Mouse (Mus musculus): ENCODE data around the gene Sf3a1.

The Sf3a1 gene

GRCm38 (mm10) chr11:4215061-4215460, 54.9 kb downstream of the Sf3a1 start:
- DNase-seq (ENCODE audit: low read depth, low spot score), result no peak

DNA sequence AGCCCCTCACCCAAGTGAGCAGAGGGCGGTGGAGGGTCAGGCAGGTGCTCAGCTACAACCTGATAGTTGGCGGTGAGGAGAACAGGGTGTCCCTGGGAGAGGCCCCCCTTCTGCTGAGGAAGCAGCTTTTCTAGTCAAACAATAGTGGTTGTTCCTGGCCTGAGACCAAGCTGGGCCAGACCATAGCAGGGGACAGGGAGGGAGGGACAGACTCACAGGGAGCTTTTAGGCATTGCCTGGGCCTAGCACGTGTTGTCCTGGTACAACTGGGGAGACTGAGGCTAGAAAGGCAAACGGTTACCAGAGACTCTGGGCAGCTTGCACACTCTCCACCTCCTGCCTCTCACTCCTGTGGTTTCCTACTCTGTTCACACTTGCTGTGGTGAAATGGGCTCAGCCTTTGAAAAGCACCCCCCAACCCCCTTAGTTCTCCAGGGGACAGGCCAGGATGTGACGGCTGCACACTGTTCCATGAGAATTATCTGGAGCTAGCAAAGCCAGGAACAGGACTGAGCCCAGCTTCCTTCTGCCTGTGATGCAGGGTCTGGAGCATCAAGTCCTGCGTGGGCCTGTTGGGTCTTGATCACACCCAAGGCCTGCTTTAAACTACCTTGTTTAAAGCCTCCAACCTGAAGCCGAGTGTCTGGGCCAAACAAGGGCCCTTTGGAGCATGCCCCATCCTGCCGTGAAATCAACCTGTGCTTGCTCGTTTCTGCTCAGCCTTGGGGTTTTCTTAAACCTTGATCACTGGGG, 56.3 kb downstream of the Sf3a1 start:
- DNase-seq (ENCODE audit: low read depth, low spot score), result no peak

DNA sequence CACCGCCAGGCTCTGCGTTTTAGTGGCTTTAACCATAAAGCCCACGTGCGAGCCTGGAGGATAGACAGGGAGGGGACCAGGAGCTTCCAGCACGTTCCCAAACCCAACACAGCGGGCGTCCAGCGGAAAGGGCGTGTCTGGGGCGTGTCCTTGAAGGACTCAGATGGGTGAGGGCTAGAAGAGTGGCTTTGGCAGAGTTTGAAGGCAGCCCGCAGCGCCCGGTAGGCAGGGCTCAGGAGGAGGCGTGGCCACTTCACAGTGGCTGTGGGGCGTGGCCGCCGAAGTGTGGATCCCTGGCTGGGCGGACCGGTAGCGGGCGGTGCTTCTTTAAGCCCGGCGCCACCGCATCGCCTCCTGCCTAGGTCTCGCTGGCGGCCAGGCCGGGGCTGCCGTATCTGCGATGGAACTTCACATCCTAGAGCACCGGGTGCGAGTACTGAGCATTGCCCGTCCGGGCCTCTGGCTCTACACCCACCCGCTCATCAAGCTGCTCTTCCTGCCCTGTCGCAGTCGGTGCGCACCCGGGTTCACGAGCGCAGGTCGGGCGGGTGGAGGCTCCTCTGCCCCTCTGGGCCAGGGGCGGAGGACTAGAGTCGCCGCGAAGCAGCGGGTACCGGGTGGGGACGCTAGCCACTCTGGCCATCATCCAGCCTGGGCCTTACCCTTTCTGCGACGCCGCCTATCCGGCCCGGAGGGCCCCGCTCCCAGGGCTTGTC, 57.9 kb downstream of the Sf3a1 start, which contains the start of gene Castor1:
Gene Castor1, plus strand, starts transcription at position 312 of the 716 bp plus-strand sequence.
- DNase-seq (ENCODE audit: low read depth, low spot score), result peak; percentile 69

DNA sequence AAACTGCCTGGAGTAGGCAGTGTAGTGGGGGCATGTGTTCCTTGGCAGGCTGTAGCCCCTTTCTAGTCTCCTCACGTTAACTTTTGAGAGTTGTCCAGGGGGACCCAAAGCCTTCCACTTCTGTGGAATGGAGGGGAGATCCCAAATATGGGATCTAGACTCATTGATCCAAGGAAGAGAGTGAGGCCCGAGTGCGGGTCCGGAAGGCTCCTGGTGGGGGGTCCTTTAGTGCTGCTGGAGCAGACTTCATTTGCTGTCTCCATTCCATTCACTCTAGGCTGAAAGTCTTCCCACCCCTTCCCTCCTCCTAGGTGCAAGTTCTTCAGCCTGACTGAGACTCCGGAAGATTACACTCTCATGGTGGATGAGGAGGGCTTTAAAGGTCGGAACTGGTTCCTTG, 58.5 kb downstream of the Sf3a1 start:
- DNase-seq (ENCODE audit: low read depth, low spot score), result no peak

- DNase-seq (ENCODE audit: low read depth, low spot score), result peak; percentile 50
Measured at GRCm38 (mm10) chr11:4219317-4219751, 59.2 kb downstream of the Sf3a1 start.

DNA sequence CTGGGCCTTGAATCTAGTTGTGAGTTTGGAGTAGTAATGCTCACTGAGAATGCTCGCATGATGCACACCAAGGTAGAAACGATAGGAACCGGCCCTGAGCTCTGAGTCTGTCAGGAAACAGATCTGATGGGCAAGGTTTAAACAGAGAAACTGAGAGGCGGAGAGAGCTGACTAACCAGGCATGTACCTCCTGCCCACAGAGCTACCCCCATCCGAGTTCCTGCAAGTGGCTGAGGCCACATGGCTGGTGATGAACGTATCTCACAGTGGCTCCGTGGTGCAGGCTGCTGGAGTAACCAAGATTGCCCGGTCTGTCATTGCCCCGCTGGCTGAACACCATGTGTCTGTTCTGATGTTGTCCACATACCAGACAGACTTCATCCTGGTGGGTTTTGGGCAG, 59.8 kb downstream of the Sf3a1 start:
- no peak for DNase-seq (ENCODE audit: low read depth, low spot score)

DNA sequence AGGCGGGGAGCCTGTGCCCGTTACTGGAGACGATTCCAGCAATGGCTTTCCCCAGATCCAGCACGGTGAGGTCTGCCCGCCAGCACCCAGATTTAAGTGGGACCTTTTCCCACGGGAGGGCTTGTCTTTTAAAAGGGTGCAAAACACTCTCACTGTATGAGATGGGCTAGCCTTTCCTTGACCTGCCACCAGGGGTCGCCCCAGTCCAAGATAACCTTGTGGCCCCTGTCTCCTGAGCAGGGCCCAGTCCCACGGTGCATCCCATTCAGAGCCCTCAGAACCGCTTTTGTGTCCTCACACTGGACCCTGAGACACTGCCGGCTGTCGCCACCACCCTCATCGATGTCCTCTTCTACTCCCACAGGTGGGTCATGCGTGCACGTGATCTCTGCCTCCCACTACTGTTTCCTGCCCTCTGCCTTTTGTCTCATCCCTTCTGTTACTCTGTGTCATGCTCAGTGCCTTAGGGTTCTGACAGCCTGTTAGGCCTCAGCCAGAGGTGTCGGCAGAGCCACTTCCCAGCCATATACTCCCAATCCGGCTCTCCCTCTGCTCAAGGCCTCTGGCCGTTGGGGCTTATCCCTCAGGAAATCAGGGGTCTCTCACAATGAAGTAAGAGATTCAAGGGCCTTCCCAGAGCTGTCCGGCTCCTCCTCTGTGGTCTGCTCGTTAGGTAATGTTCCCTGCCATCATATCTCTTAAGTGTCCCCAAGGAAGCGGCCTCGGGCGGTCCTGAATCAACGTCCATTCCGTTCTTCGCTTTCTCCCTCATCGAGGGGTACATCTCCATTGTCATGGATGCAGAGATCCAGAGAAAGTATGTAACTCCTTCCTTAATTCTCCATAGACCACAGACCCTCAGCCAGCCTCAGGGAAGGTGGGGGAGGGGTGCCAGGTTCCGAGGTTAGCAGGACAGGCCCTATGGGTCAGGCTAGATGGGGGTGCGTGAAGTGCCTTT, 60.6 kb downstream of the Sf3a1 start:
- DNase-seq (ENCODE audit: low read depth, low spot score), result peak; percentile 54

GRCm38 (mm10) chr11:4222046-4222950, 62.1 kb downstream of the Sf3a1 start:
- DNase-seq (ENCODE audit: low read depth, low spot score), result no peak

DNA sequence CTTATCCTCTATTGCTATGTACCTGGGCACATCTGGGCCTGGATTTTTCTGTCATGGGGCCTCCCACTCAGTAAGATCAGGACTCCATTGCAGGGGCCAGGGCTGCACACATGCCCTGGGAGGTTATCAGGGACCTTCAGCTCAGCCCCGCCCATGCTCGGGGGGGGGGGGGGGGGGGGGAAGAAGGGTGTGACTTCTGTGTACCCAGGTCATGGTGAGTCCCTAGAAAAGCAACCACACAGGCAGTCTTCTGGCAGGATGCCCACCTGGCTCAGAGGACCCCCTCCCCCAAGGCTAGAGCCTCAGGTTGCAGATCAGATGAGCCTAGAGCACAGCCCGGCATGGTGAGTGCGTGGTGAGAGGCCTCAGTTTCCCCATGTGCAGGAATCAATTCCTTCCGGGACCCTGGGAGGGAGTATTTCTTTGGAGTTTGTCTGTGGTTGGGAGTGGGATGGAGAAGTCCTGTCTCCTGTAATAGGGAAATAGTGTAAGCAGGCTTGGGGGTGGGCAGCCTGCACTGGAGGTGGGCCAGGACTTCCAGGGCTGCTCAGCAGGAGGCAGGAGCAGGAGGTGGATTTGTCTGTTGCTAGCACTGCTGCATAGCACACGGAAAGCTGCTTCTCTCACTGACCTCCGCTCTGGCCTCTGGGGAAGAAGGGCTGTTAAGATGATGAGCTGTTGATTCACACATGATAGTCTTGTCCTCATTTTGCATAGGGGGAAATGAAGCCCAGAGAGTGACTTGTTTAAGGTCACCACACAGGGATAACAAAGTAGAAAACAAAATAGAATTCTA, 63.4 kb downstream of the Sf3a1 start:
- no peak for DNase-seq (ENCODE audit: low read depth, low spot score)

DNA sequence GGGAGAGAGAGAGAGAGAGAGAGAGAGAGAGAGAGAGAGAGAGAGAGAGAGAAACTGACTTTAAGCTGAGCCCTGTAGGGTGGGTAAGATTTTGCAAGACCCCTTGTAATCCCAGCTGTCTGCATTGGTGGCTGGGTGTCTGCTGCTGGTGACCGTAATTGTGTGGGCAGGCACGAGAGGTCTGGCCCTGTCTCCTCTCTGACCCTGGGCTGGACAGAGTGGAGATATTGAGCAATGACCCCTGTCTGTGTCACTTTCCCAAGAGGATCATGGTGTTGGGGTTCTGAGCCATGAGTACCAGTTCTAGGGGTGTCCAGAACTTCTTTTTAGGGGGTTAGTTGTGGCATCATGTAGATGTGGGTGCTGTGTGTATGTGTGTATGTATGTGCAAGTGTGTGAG, 64.1 kb downstream of the Sf3a1 start:
- no peak for DNase-seq (ENCODE audit: low read depth, low spot score)

DNA sequence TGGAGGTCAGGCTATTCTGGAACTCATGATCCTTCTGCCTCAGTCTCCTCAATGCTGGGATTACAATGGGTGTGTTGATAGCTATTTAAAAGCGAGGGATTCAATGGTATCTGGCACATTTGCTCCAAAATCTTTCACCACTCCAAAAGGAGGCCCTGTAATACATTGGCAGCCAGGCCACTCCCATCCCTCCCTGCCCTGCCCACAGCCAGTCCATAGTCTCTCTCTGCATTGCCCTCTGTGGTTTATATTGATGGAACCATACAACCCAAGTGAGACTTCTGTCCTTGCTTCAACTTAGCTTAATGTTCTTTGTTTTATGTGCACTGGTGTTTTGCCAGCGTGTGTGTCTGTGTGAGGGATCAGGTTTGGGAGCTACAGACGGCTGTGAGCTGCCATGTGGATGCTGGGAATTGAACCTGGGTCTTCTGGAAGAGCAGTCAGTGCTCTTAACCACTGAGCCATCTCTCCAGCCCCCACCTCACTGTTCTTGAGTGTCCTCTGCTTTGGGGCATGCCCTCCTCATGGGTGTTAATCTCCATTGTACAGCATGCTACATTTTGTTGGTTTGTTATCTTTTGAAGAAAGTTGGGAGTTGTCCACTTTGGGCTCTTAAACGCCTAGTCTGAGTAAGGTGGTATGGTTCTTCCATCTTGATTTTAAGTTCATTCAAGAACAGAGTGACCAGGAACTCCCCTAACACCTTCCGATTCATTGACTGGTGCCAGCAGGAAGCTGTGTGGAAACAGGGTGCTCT, 66.6 kb downstream of the Sf3a1 start:
- no peak for DNase-seq (ENCODE audit: low read depth, low spot score)

- no peak for DNase-seq (ENCODE audit: low read depth, low spot score)
Measured at GRCm38 (mm10) chr11:4228463-4228862, 68.3 kb downstream of the Sf3a1 start.

GRCm38 (mm10) chr11:4229841-4230240, 69.7 kb downstream of the Sf3a1 start:
- no peak for DNase-seq (ENCODE audit: low read depth, low spot score)

GRCm38 (mm10) chr11:4231435-4231834, 71.3 kb downstream of the Sf3a1 start:
- no peak for DNase-seq (ENCODE audit: low read depth, low spot score)

All from embryo, embryonic 11.5 days (tissue).